ENCODE assay signal across 9 mouse cellular contexts in the genomic region with DNA sequence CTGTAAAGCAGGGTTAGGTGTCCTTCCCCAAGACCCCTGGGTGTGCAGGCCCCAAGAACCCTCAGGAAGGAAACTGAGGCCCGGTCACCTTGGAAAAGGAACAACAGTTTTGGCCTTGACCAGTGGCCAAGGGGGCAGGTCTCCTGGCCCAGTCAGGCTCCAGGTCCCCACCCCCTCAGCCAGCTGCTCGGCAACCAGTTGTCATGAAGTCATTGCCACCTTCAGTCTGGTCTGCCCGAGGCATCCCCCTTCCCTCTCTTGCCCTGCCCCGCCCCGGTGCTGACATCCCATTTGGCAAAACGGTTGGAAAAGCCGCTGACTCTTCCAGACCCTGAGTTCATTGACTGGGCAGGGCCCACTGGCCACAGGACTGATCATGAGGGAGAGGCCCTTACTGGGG.
DNase-seq lines count a peak whose midpoint lies in the region; ATAC-seq and TF ChIP-seq lines count a peak whose summit lies in the region.
"Had no signal": no experiment of that assay in that cellular context is flagged by ENCODE, and none has a peak within 500 bp of the region (broad histone marks: within the 10 kb centered on the region; RNA-seq: fewer than 3 reads in every experiment).

No protein-coding gene starts in this region.

- WGBS in kidney, postnatal 0 days: 63% methylated on average over 7 of the region's 7 CpGs

- peak overlapping the region; percentile 85; the same call in 1 of the 2 replicates for H3K27ac ChIP-seq in kidney, postnatal 0 days
- H3K27ac ChIP-seq: midbrain, embryonic 13.5 days had no signal

- H3K9ac ChIP-seq in kidney, postnatal 0 days (ENCODE audit: low read depth, low read length): no peak overlapping the region
- H3K9ac ChIP-seq: midbrain, embryonic 13.5 days had no signal

- H3K4me3 ChIP-seq in kidney, postnatal 0 days (replicated peaks; ENCODE audit: low read depth, low read length): no peak overlapping the region
- H3K4me3 ChIP-seq: midbrain, embryonic 13.5 days had no signal

- no peaks in the 10 kb centered on the region for H3K27me3 ChIP-seq in kidney, postnatal 0 days (ENCODE audit: insufficient read depth, low read length)
- H3K27me3 ChIP-seq: midbrain, embryonic 13.5 days had no signal

- no peaks in the 10 kb centered on the region for H3K36me3 ChIP-seq in kidney, postnatal 0 days (ENCODE audit: insufficient read depth, low read length)
- H3K36me3 ChIP-seq: midbrain, embryonic 13.5 days had no signal

- H3K9me3 ChIP-seq in kidney, postnatal 0 days (replicated peaks; ENCODE audit: low read length): no peaks in the 10 kb centered on the region
- H3K9me3 ChIP-seq: midbrain, embryonic 13.5 days had no signal

- intact Hi-C loops in left cerebral cortex, postnatal 4 days (cut with DNase I): loop anchor here (10.0 kb wide), 1 partner anchor 348 kb away; a partner anchor contains a TSS
- intact Hi-C loops in left cerebral cortex, postnatal 25 days (cut with DNase I): loop anchor here (10.0 kb wide), 1 partner anchor 348 kb away; a partner anchor contains a TSS

- TF ChIP-seq CTCF in kidney, postnatal 0 days (IDR thresholded peaks at IDR 0.05; ENCODE audit: low read depth): no peak

- ATAC-seq in kidney, postnatal 0 days (replicated peaks; ENCODE audit: low FRiP score, low read depth): no peak
- ATAC-seq: midbrain, embryonic 13.5 days had no signal

- DNase-seq in adrenal gland, adult 2 months: peak; percentile 78
- DNase-seq in adrenal gland, adult 8-10 months: no peak
- peak; percentile 55 for DNase-seq in left cerebral cortex, postnatal 4 days
- DNase-seq in left cerebral cortex, postnatal 25 days (ENCODE audit: low spot score in 2 of 2): no peak
- DNase-seq in gastrocnemius, adult 8-10 months (ENCODE audit: low spot score in 2 of 2): peak; percentile 83 to 89
- no peak for DNase-seq in kidney, postnatal 0 days (ENCODE audit: low spot score)
- DNase-seq in spleen, postnatal 4 days (ENCODE audit: low spot score in 2 of 2): no peak
- DNase-seq in right cerebral cortex, adult 2 months (ENCODE audit: low spot score in 2 of 2): no peak

- peaks cover 22% of the 10 kb centered on the region for H3K4me1 ChIP-seq in kidney, postnatal 0 days (replicated peaks; ENCODE audit: insufficient read depth, low read length)

- H3K4me2 ChIP-seq in kidney, postnatal 0 days (ENCODE audit: low read length): no peak overlapping the region
- H3K4me2 ChIP-seq: midbrain, embryonic 13.5 days had no signal

Comparison
In these comparisons a context has a peak if more than half of its experiments do, and no peak if none do; other contexts are left out.
1. DNase-seq: peak in adrenal gland, adult 2 months (single experiment), left cerebral cortex, postnatal 4 days (single experiment) and gastrocnemius, adult 8-10 months (2 of 2); none in adrenal gland, adult 8-10 months (single experiment), left cerebral cortex, postnatal 25 days (0 of 2), kidney, postnatal 0 days (single experiment), spleen, postnatal 4 days (0 of 2) and right cerebral cortex, adult 2 months (0 of 2).